Mouse (Mus musculus) lung, postnatal 36 days (tissue): ENCODE measurements around the gene Trp73.

Experiments used
- DNase-seq: peaks from one replicate; pipeline ENCODE4 v3.0.0; 2022; ENCODE audit warnings: mixed read lengths

Trp73 gene

GRCm38 (mm10) chr4:154142211-154143040 lies 2.4 kb upstream of the Trp73 start, which contains the start of gene Wrap73:
TSS of gene Wrap73 (plus strand) at chr4:154142372.
- DNase-seq = peak; percentile 93

DNA sequence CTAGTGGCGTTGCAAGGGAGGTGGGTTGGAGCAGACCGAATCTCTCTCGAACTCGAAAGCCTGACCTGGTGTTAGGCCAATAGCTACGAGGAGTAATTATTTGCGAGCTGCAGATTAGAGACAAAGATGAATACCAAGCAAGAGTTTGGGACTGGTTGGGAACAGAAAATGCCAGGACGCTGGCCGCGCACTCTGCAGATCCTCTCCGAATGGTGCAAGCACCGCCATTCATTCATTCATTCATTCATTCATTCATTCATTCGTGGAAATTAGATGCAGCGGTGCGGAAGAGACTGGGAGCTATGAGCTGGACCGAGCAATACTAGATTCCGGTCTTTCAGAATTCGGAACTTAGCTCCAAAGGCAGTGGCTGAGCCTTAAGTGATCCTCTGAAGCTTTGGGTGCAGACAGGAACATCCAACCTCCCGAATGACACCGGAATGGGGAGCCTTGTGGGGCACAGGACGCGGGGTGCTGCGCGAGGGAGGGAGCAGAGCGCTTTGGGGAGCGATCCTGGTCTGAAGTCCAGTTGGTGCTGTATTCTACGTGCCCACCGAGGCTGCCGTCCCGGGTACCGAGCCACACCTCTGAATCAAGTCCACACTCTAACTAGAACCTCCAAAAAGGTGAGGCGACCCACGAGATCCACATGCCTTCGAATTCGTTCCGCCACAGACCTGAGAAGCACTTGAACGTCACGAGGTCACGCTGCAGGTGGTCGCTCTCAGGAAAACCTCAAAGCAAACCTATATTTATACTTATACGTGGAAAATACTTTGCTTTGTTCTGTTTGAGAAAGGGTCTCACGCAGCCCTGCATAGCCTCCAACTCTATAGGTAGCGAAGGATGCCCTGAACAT lies 1.2 kb upstream of the Trp73 start:
- DNase-seq = no peak

GRCm38 (mm10) chr4:154140213-154141008 lies 403 bp upstream of the Trp73 start:
- DNase-seq = no peak

DNA sequence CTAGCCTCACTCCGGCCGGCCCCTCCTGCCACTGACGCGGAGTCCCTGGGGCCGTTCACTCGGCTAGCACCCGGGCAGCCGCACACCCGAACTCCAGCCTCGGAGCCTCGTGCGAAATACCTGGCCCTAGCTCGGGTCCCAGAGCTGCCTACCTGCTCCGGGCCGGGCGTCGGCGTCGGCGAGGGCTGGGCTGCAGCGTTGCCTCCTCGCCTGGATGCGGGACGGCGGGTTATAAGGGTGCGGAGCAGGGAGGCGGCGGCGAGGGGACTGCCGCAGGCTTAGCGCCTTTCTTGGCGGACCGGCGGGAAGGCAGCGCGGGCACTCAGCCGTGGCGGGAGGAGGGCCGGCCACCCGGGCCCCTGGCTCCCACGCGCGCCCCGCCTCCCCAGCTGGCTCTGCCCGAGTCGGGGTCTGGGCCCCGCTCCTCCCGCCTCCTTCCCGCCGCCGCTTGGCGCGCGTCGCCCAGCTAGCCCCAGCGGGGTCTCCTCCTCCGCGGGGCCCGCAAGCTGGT lies 282 bp downstream of the Trp73 start:
- no peak for DNase-seq

DNA sequence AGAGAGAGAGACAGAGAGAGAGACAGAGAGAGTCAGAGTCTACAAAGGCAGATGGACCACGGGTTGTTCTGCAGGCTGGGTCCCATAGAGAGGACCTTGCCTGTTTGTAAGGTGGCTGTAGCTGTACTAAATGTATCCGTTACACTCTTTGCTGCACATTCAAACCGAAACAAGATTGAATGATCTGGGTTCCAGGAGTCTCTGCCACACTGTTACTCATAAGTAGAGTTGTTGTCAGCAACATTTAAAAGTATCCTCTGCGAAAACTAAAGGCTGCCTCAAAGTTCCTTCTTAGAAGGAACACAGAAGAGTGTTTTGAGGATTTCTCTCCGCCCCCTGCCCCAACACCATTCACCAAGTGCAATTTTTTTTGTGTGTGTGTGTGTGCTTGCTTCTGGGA lies 2.9 kb downstream of the Trp73 start:
- DNase-seq = no peak

- DNase-seq = no peak
These were observed 5.2 kb downstream of the Trp73 start for GRCm38 (mm10) chr4:154134803-154135202.

- DNase-seq = no peak
These were observed 8.1 kb downstream of the Trp73 start for GRCm38 (mm10) chr4:154131894-154132293.

GRCm38 (mm10) chr4:154129950-154130349 lies 10.1 kb downstream of the Trp73 start:
- no peak for DNase-seq

GRCm38 (mm10) chr4:154127273-154127672 lies 12.7 kb downstream of the Trp73 start:
- no peak for DNase-seq

GRCm38 (mm10) chr4:154125202-154125601 lies 14.8 kb downstream of the Trp73 start:
- DNase-seq = no peak

- DNase-seq = no peak
These were observed 16.5 kb downstream of the Trp73 start for GRCm38 (mm10) chr4:154123553-154123952.

DNA sequence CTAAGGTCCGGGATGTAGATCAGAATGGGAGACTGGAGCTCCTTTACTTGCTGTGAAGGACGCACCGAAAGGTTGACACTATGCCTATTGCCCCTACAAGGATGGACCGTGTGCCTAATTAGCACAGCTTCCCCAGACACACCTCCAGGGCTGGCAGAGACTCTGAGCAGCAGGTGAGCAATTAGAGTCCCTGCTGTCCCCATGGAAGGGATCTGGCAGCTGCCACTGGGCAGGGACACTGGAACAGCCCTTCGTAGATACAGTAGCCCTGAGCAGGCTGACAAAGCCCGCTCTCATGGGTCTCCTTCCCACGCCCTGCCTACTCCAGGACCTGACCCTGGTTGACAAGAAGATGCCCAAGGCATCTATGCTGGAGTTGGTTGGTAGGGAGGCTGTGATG lies 17.6 kb downstream of the Trp73 start:
- no peak for DNase-seq

GRCm38 (mm10) chr4:154121800-154122199 lies 18.2 kb downstream of the Trp73 start:
- no peak for DNase-seq

DNA sequence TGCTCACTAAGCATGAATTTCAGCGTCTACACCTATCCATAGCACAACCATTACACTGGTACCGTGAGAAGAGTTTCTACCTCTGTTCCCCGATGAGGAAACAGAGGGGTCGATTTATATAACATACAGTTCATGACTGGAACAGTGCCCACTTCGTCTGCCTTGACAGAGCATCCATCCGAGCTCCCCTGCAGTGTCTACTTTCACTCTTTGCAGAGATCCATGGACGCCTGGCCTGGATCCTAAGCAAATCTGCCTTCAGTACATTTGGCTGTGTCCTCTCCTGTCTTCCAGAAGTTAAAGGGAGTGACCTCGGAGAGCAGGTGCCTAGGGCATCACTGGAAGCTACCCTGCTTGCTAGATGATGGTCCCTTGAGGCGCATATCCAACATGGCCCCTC lies 20.8 kb downstream of the Trp73 start:
- no peak for DNase-seq

GRCm38 (mm10) chr4:154118782-154119181 lies 21.2 kb downstream of the Trp73 start:
- peak; percentile 51 for DNase-seq

DNA sequence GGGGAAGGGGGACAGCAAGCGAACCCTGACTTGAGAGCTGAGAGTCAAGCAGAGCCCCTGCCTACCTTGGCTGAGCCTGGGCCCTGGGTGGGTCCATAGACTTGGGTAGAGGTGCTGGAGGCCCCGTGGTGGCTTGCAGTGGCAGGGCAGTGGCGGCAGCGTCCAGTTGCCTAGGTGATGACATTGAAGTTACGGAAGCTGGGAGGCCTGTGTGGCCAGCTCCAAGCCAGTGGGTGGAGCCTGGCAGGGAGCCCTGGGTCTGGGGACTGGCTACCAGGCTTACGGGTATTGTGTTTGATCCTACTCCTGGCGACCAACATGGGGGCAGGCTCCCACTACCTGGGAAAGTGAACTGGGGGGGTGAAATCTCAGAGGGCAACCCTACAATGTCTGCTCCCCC lies 23.6 kb downstream of the Trp73 start:
- DNase-seq = no peak

GRCm38 (mm10) chr4:154109850-154110243 lies 30.2 kb downstream of the Trp73 start:
- DNase-seq = no peak

DNA sequence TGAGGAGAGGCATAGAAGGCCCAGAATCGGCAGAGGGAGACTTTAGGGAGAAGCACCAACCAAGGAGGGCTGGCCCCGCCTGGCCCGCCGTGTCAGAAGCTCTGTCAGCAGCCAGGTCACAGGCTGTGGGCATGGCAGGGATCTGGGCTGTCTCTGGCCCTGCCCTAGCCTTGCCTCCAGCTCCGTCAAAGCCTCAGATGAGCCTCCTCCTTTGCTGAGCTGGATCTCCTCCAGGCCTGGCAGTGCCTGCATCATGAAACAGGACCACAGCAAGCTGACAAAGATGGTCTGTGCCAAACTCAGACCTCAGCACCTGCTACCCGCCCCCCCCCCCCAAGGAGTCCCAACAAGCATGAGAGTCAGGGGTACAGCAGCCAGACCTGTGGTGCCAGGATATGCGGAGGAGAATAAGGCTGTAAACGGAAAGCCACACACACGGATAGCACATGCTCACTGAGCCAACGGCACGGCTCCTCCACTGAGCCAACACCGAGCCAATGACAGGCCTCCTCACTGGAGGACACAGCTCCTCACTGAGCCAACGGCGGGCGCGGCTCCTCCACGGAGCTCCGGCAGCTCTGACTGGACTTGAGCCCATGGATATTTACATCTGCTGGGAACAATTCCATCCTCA lies 30.7 kb downstream of the Trp73 start:
- no peak for DNase-seq

DNA sequence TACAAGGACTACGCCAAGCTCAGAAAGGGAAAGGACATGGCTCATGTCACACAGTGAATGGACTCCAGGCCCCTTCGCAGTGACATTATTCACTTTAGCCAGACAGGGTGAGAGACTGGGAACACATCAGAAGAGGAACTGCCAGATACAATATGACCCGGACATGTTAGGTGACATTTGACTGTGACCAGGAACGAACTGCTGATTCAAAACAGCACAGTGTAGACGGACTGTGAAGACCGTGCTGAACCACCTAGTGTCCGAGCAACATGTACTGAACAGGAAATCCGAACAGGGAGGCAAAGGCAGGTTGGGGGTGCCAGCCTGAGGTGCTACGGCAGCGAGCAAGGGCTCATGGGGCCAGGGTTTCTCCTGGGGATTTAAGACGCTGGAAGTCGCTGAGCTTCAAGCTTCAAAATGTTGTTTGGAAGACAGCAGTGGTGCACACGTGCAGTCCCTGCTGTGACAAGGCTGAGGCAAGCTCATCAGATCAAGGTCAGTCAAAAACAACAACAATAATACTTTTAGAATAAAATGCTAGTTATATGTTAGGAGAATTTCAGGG lies 33.4 kb downstream of the Trp73 start:
- DNase-seq = no peak

GRCm38 (mm10) chr4:154105381-154106001 lies 34.5 kb downstream of the Trp73 start:
- DNase-seq = peak; percentile 61

GRCm38 (mm10) chr4:154103912-154104311 lies 36.1 kb downstream of the Trp73 start:
- no peak for DNase-seq
